Mouse (Mus musculus) left cerebral cortex, postnatal 25 days (tissue): ENCODE results near the gene Olfr671. TPM values are rescaled to one million over a fixed set of nuclear protein-coding genes. Genes with fewer than 3 reads are reported as not detected.
"Not testable (repeated sequence)": the region's sequence is repeated elsewhere in the genome, so short reads cannot be mapped to it uniquely, and the experiment has no call there.

Experiments used
- DNase-seq, 2 experiments: peaks; one replicate each; pipeline ENCODE4 v3.0.0; 2022; ENCODE audit warnings: low spot score in 2 of 2, mixed read lengths in 1 of 2
- intact Hi-C: fragments of 180-260 bp; cut with DNase I; formaldehyde crosslinking; loops from one replicate; pipeline ENCODE4 v1.15.1; 2025
- total RNA-seq, 2 experiments: library from RNA; stranded (reverse); gene quantifications; 2 replicates each; pipeline ENCODE4 v1.2.3; 2021

The Olfr671 gene
- not detected for total RNA-seq

DNA sequence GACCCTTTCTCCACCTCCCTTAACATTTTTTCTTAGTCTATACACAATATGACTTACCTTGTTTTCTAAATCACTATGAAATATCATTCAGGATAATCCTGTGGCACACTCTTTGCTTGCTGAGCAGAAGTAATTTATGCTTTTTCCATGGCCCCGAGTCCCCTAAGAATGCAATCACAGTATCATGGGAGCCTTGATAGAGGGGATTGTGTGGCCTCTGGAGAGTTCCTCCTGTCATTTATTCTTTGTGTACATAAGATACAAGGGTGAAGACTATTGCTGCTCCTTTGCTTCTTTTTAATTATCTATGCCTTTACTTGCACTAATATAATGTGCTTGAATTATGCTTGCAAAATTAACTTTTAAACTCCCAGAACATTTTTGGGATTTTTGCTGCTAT, at the start of gene Olfr671:
Gene Olfr671 (minus strand): TSS at position 101 of the 400 bp plus-strand sequence.
- DNase-seq = no peak
- intact Hi-C loops = no loop called here

DNA sequence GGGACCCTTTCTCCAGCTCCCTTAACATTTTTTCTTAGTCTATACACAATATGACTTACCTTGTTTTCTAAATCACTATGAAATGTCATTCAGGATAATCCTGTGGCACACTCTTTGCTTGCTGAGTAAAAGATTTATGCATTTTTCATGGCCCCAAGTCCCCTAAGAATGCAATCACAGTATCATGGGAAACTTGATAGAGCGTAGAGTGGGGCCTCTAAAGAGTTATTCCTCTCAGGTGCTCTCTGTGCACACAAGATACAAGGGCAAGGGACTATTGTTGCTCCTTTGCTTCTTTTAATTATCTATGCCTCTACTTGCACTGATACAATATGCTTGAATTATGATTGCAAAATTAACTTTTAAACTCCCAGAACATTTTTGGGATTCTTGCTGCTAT, 49.4 kb upstream of the Olfr671 start, which contains the start of gene Olfr675:
Gene Olfr675 (minus strand): TSS at position 101 of the 400 bp plus-strand sequence.
- DNase-seq = no peak
- intact Hi-C loops = no loop called here

- no peak for DNase-seq
- intact Hi-C loops = no loop called here
These were observed 43.6 kb upstream of the Olfr671 start for GRCm38 (mm10) chr7:105022530-105022929.

GRCm38 (mm10) chr7:105001929-105002328, 23.0 kb upstream of the Olfr671 start, which contains the start of gene Olfr672:
Gene Olfr672 (minus strand): TSS chr7:105002029.
- no peak for DNase-seq
- intact Hi-C loops = no loop called here

- intact Hi-C loops, DNase-seq: not testable (repeated sequence)
These were observed 6.4 kb downstream of the Olfr671 start for GRCm38 (mm10) chr7:104972507-104972906.

DNA sequence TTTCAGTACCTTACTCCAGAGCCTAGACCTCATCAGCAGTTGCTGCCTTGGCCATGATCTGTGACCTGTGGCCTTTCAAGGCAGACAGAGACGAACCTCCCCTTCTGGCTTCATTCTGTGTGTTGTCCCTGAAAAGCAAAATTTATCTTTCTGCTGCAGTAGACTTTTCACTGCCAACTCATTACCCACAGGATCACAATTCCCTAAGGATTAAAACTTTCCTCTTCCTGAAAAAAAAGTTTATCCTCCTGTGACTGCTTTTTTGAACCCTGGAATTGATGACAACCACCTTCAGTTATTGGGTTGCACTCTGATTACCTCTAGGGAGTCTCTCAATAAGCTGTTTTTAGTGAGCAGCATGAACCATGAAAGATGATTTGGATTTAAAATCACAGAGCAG, 16.4 kb downstream of the Olfr671 start, which contains the start of gene Olfr670:
Gene Olfr670 (minus strand): TSS at position 101 of the 400 bp plus-strand sequence.
- intact Hi-C loops = no loop called here
- DNase-seq = no peak

GRCm38 (mm10) chr7:104950234-104950633, 28.7 kb downstream of the Olfr671 start:
- intact Hi-C loops, DNase-seq: not testable (repeated sequence)

- intact Hi-C loops = no loop called here
- DNase-seq = no peak
These were observed 45.0 kb downstream of the Olfr671 start, which contains the start of gene Olfr669 for GRCm38 (mm10) chr7:104933940-104934339. Gene Olfr669 (plus strand): TSS chr7:104934240.

- no peak for DNase-seq
- intact Hi-C loops = no loop called here
These were observed 51.0 kb downstream of the Olfr671 start, which contains the start of gene Olfr668 for GRCm38 (mm10) chr7:104927957-104928356. Gene Olfr668 (minus strand): TSS chr7:104928057.

Other genes starting within 250 kb of the Olfr671 start
- gene Usp17le, start 201.7 kb downstream of the Olfr671 start, total RNA-seq = not detected
- gene Usp17lb, start 136.5 kb downstream of the Olfr671 start, total RNA-seq = not detected
- gene Usp17la, start 122.1 kb downstream of the Olfr671 start, total RNA-seq = not detected
- not detected for gene Olfr665, start 101.1 kb downstream of the Olfr671 start, total RNA-seq
- not detected for gene Olfr666, start 83.2 kb downstream of the Olfr671 start, total RNA-seq
- not detected for gene Olfr667, start 57.6 kb downstream of the Olfr671 start, total RNA-seq
- gene Olfr668, start 51.1 kb downstream of the Olfr671 start, total RNA-seq = not detected
- not detected for gene Olfr669, start 44.9 kb downstream of the Olfr671 start, total RNA-seq
- gene Olfr670, start 16.5 kb downstream of the Olfr671 start, total RNA-seq = not detected
- not detected for gene Olfr672, start 22.9 kb upstream of the Olfr671 start, total RNA-seq
- not detected for gene Olfr675, start 49.3 kb upstream of the Olfr671 start, total RNA-seq
- gene Olfr676, start 53.6 kb upstream of the Olfr671 start, total RNA-seq = not detected
- gene Olfr677, start 72.2 kb upstream of the Olfr671 start, total RNA-seq = not detected
- not detected for gene Olfr678, start 85.3 kb upstream of the Olfr671 start, total RNA-seq
- not detected for gene Olfr679, start 102.1 kb upstream of the Olfr671 start, total RNA-seq
- not detected for gene Olfr680-ps1, start 113.7 kb upstream of the Olfr671 start, total RNA-seq
- gene Olfr681, start 137.7 kb upstream of the Olfr671 start, total RNA-seq = not detected
- not detected for gene Olfr683, start 167.9 kb upstream of the Olfr671 start, total RNA-seq
- gene Olfr684, start 184.5 kb upstream of the Olfr671 start, total RNA-seq = not detected
- not detected for gene Olfr685, start 206.9 kb upstream of the Olfr671 start, total RNA-seq
- not detected for gene Olfr686, start 228.4 kb upstream of the Olfr671 start, total RNA-seq